Mouse (Mus musculus) erythroid progenitor cell, adult 5-6 weeks (primary cell): ENCODE results near the gene Mrps34. TPM values are rescaled to one million over a fixed set of nuclear protein-coding genes. Genes with fewer than 3 reads are reported as not detected.
A peak's percentile ranks its signal among the peaks of the same experiment; 100 is the strongest.

Experiments
- ATAC-seq: replicated peaks from 2 replicates; pipeline ENCODE4 v1.8.0; 2016; ENCODE audit warnings: moderate number of reproducible peaks, mild to moderate bottlenecking, moderate TSS enrichment, inconsistent platforms; ENCODE audit not compliant: poor library complexity, low FRiP score, severe bottlenecking
- total RNA-seq, 2 experiments: library from RNA; stranded (forward) in 1 of 2; stranded (reverse) in 1 of 2; fragments of 150-400 nt in 1 of 2; fragments of 186-747, 209-891 nt in 1 of 2; gene quantifications; 2 replicates each; pipeline versions ENCODE4 v1.2.3 to v1.2.4; 2015 to 2017; ENCODE audit warnings: low replicate concordance in 2 of 2

Gene Mrps34
- total RNA-seq, 2 experiments from 2014 or later: 9.6 to 19.4 TPM

DNA sequence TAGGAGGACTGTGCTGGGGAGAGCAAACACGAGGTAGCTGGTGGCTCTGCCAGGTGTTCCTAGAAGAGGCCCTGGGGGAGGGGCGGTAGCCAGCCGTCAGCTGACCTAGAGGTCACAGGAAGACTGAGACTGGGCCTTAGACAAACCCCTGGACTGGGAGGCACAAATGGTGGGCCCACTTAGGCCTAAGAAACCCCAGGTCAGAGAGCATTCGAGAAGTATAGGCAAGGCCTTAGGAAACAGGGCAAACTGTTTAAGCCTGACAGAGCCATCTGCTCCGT is 16.9 kb upstream of the Mrps34 start:
- no peak for ATAC-seq

DNA sequence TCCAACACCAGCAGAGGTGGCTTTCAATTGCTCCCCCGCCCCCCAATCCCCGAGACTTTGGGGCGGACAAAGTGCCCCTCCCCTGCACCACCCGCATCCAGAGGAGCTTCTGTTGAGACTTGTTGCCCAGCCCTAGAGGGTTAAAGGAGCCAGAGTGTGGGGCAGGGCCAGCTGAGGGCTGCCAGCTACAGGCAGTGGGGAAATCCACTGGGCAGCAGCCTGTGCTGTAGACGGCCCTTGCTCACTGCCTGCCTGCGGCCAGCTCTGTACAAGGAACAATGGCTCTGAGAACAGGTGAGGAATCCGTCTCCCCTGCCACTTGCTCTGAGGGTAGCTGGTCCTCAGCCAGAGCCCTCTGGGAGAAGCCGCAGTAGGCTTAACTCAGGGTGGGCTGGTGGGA is 16.4 kb upstream of the Mrps34 start:
- ATAC-seq: no peak

GRCm38 (mm10) chr17:24881738-24882440 is 13.0 kb upstream of the Mrps34 start:
- no peak for ATAC-seq

GRCm38 (mm10) chr17:24884391-24884790 is 10.5 kb upstream of the Mrps34 start:
- ATAC-seq: no peak

DNA sequence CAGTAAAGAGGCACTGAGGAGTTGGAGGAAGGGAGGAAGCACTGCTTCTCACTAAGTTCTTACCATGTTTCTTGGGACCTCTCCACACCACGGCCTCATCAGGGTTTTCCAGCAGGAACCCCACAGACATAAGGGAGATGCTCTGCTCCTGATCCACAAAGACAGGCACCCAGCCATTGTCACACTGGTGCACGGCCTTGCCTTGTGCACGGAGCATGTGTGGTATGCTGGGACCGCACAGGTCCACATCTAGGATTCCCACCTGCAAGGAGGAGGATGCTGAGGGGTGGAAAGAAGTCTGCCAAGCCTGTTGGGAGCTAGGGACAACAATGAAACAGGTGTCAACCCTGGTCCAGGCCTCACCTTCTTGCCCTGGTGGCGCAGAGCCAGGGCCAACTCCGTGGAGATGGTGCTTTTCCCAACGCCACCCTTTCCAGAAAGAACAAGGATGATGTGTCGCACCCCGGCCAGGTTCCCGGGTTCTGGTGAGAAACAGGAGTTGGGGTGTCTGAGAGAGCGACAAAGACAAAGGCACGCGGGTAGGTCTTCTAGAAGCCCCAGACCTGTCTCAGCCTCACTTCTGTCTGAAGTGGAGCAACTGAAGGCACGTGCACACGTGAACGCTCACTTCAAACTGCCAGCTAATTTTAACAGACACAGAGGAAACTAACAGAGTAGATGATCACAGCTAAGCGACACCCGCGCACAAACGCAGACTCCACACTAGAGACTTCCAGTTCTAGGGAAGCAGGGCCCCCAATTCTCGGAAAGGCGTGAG is 9.4 kb upstream of the Mrps34 start:
- peak; percentile 3; the same call in 1 of the 2 replicates for ATAC-seq

GRCm38 (mm10) chr17:24886134-24886931 is 8.6 kb upstream of the Mrps34 start, which contains the start of the genes Nubp2 and Spsb3:
Gene Nubp2 (minus strand): TSS chr17:24886349.
Gene Spsb3 (plus strand): TSS chr17:24886643.
- ATAC-seq: peak; percentile 90

DNA sequence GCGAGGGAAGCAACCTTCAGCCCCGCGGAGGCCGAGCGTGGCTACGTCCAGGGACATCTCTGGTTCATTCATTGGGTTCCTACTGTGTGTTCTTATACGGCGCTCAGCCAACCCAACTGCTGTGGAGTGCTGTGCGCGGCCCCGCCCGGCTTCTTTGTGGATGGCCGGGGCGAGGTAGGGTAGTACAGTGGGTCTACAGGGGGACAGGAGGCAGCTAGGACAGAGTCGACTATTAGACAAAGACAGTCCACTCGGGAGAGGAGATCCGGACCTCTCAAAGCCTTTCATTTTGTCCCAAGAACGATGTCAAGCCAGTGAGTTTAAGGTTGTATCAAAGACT is 8.0 kb upstream of the Mrps34 start:
- peak; percentile 8 for ATAC-seq

GRCm38 (mm10) chr17:24887291-24888080 is 7.4 kb upstream of the Mrps34 start:
- no peak for ATAC-seq

GRCm38 (mm10) chr17:24888862-24889261 is 6.1 kb upstream of the Mrps34 start:
- ATAC-seq: no peak

GRCm38 (mm10) chr17:24890151-24891092 is 4.5 kb upstream of the Mrps34 start:
- no peak for ATAC-seq

GRCm38 (mm10) chr17:24891321-24891720 is 3.6 kb upstream of the Mrps34 start:
- ATAC-seq: no peak

DNA sequence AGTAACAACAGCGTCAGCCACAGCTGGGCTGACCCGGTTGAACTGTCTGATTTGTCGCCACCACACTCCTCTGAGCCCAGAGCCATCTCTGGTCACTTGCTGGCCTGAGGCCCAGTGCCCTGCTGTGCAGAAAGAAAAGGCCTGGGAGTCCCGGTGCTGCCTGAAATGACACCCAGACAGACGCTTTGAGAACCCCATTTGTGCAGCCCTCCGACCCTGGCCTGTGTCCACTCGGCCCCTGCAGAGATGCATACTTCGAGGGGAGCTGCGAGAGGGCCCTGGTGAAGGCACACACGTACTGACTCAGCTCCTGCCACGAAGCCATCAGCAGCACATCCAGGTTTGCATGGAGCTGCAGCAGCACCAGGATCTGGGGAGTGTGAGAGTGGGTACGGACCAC is 2.1 kb upstream of the Mrps34 start:
- ATAC-seq: no peak

- no peak for ATAC-seq
Measured at GRCm38 (mm10) chr17:24893276-24893675, 1.6 kb upstream of the Mrps34 start.

GRCm38 (mm10) chr17:24894061-24894994 is 588 bp upstream of the Mrps34 start:
- ATAC-seq: peak; percentile 31

DNA sequence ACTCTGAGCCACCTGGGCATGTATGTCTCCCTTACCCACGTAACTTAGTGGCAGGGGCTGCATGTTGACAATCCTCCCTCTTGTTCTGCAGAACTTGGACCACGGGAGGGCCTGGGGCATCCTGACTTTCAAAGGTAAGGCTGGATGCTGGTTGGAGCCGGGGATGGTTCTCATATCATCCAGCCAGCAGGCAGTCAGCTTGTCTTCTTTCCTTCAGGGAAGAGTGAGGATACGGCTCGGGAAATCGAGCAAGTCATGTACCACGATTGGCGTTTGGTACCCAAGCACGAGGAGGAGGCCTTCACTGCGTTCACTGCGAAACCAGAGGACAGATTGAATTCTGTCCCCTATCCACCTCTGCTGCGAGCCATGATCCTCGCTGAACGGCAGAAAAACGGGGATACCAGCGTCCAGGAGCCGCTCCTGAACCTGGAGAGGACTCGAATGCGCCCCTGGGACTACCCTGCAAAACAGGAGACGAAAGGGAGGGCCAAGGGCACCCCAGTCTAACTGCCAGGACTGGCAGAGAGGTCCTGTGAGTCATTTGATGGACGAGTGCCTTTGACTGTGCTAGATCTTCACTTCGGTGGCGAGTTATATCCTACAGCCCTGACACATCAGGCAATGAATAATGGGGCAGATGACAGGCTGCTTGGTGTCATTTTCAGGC is 790 bp downstream of the Mrps34 start:
- ATAC-seq: 0 out of 2 replicates have a peak, but pooled peaks have one; percentile 18

GRCm38 (mm10) chr17:24896241-24896992 is 1.5 kb downstream of the Mrps34 start, which contains the start of gene Nme3:
Gene Nme3 (plus strand): TSS chr17:24896500.
- peak; percentile 69 for ATAC-seq

GRCm38 (mm10) chr17:24896993-24897269 is 2.0 kb downstream of the Mrps34 start:
- no peak for ATAC-seq
